In the genomic region with DNA sequence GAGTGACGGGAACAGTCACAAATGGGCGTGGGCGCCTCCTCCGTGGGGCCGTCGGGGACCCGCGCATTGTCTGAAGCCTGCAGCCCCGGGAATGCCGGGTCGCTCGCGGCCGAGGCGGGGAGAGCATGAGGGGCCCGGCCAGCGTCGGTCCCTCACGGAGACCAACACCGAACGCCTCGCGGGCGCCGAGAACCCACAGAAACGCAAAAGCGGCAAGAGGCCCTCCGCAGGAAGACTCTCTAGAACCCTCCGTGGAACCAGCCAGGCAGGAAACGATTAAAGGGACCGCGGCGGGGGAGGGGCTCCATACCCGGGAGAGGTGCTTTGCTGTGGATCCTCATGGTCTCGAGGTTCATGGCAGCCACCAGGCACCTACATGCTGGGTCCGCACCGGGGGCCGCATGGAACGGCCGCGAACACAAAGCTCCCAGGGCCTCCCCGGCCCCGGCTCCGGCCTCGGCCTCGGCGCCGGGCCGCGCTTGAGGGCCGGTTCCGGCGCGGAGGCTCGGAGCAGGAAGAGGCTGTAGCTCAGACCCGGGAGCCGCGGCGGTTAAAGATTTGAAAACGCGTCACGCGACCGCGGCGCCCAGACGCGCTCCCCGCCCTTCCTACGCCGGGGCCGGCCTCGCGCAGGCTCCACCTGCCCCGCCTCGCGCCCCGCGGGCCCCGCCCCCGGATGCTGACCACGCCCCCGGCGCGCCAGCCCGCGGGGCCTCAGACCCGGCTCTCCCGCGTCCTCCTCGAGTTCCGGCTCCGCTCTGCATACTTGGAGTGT, we compare ENCODE assay signal across 8 mouse cellular contexts. TPM values are rescaled to one million over a fixed set of nuclear protein-coding genes. Genes with fewer than 3 reads are reported as not detected.
DNase-seq lines count a peak whose midpoint lies in the region; ATAC-seq lines count a peak whose summit lies in the region.

A gene (minus strand): TSS at position 560 of the 775 bp plus-strand sequence.
A gene (plus strand): TSS at position 694 of the 775 bp plus-strand sequence.

- H3K4me3 ChIP-seq in hindbrain, embryonic 14.5 days (replicated peaks; ENCODE audit: low read length) = peak within 1 kb of the TSS; percentile 84

- H3K4me2 ChIP-seq in hindbrain, embryonic 14.5 days (replicated peaks) = peak within 1 kb of the TSS; percentile 87

- H3K4me1 ChIP-seq in hindbrain, embryonic 14.5 days (replicated peaks; ENCODE audit: control insufficient read depth, insufficient read depth, low read length) = peaks cover 12% of the 10 kb centered on the region

- DNase-seq in T-cell, adult 2 months (ENCODE audit: low spot score) = peak; percentile 95
- peak; percentile 92 to 95 for DNase-seq in cerebellum, postnatal 25 days
- peak; percentile 75 to 84 for DNase-seq in frontal cortex, postnatal 25 days (ENCODE audit: low spot score in 2 of 2)
- peak; percentile 91 for DNase-seq in hindbrain, embryonic 14.5 days (ENCODE audit: low spot score)
- peak; percentile 77 to 82 for DNase-seq in layer of hippocampus, postnatal 25 days (ENCODE audit: extremely low spot score in 1 of 2, low spot score in 1 of 2)
- peak; percentile 92 for DNase-seq in lung, postnatal 25 days (ENCODE audit: low spot score)
- DNase-seq in retina, adult 2 months (ENCODE audit: low read depth, low spot score) = peak; percentile 72
- DNase-seq in thymus, postnatal 25 days = peak; percentile 96

- H3K36me3 ChIP-seq in hindbrain, embryonic 14.5 days (replicated peaks; ENCODE audit: control insufficient read depth, insufficient read depth) = 0 out of 2 replicates have a peak, but pooled peaks cover 3% of the 10 kb centered on the region

- H3K27me3 ChIP-seq in hindbrain, embryonic 14.5 days (ENCODE audit: control insufficient read depth, insufficient read depth, low read length) = no peaks in the 10 kb centered on the region

- WGBS in hindbrain, embryonic 14.5 days = under 1% methylated on average over 92 of the region's 93 CpGs

- peak; percentile 98 for ATAC-seq in hindbrain, embryonic 14.5 days (ENCODE audit: low FRiP score)

- H3K27ac ChIP-seq in hindbrain, embryonic 14.5 days = peak within 1 kb of the TSS; percentile 78

- no peaks in the 10 kb centered on the region for H3K9me3 ChIP-seq in hindbrain, embryonic 14.5 days (ENCODE audit: control insufficient read depth, low read length)

- H3K9ac ChIP-seq in hindbrain, embryonic 14.5 days = peak within 1 kb of the TSS; percentile 82

RNA-seq across cellular contexts. Expression of the first gene that starts in this region (rescaled TPM):
- 13.3 and 13.9 TPM in 2 replicates for polyA plus RNA-seq in hindbrain, embryonic 14.5 days (2014; fragmentation: Nextera tagmentation; extraction: Ambion mirVana)
- total RNA-seq in layer of hippocampus, postnatal 25 days (2021) = 1 to 10 TPM; 2.3 to 2.5 TPM

RNA-seq across cellular contexts. Expression of the second gene that starts in this region (rescaled TPM):
- polyA plus RNA-seq in hindbrain, embryonic 14.5 days (2014; fragmentation: Nextera tagmentation; extraction: Ambion mirVana) = 8.1 and 8.5 TPM in 2 replicates
- 10 to 100 TPM; 12.4 to 13.0 TPM for total RNA-seq in layer of hippocampus, postnatal 25 days (2021)

Comparison
In these comparisons a context has a peak if more than half of its experiments do, and no peak if none do; other contexts are left out.
1. Peak in every context shown above with its lines: DNase-seq, ATAC-seq, H3K4me3 ChIP-seq and H3K27ac ChIP-seq.